Mouse (Mus musculus): ENCODE measurements at regions not wholly inside any gene's neighbourhood (a gene's known extent, or its start where the extent isn't known, plus 50 kb on each side); places are given as distances from the start of the nearest gene placed in this dataset.

GRCm38 (mm10) chr10:98501566-98501965, 412.6 kb upstream of the Atp2b1 start:
- H3K27ac ChIP-seq = no peak overlapping the region
- no peaks in the 10 kb centered on the region for H3K36me3 ChIP-seq
- H3K27me3 ChIP-seq = no peaks in the 10 kb centered on the region
- H3K4me2 ChIP-seq = no peak overlapping the region
- no peaks in the 10 kb centered on the region for H3K9me3 ChIP-seq
- no peak overlapping the region for H3K4me3 ChIP-seq
- WGBS = 78% methylated on average over 5 of the region's 5 CpGs
- H3K4me1 ChIP-seq = no peaks in the 10 kb centered on the region
- H3K9ac ChIP-seq = no peak overlapping the region
- ATAC-seq (ENCODE audit: borderline replicate concordance, extremely low read depth, low FRiP score, low TSS enrichment) = no peak

GRCm38 (mm10) chr10:98504524-98504923, 409.7 kb upstream of the Atp2b1 start:
- no peaks in the 10 kb centered on the region for H3K27me3 ChIP-seq
- no peak overlapping the region for H3K4me2 ChIP-seq
- H3K4me1 ChIP-seq = peaks cover 11% of the 10 kb centered on the region; the same call in 1 of the 2 replicates
- H3K36me3 ChIP-seq = no peaks in the 10 kb centered on the region
- H3K9me3 ChIP-seq = no peaks in the 10 kb centered on the region
- H3K9ac ChIP-seq = no peak overlapping the region
- WGBS = 61% methylated on average over 3 of the region's 3 CpGs
- ATAC-seq (ENCODE audit: borderline replicate concordance, extremely low read depth, low FRiP score, low TSS enrichment) = no peak
- no peak overlapping the region for H3K4me3 ChIP-seq
- H3K27ac ChIP-seq = no peak overlapping the region

- peak; percentile 52; the same call in 1 of the 2 replicates for ATAC-seq (ENCODE audit: borderline replicate concordance, extremely low read depth, low FRiP score, low TSS enrichment)
- H3K9me3 ChIP-seq = no peaks in the 10 kb centered on the region
- 18% methylated on average over 5 of the region's 5 CpGs for WGBS
- no peaks in the 10 kb centered on the region for H3K36me3 ChIP-seq
- no peak overlapping the region for H3K4me3 ChIP-seq
- H3K27me3 ChIP-seq = no peaks in the 10 kb centered on the region
- peaks cover 11% of the 10 kb centered on the region; the same call in 1 of the 2 replicates for H3K4me1 ChIP-seq
- H3K4me2 ChIP-seq = no peak overlapping the region
- no peak overlapping the region for H3K9ac ChIP-seq
- H3K27ac ChIP-seq = no peak overlapping the region
Measured at GRCm38 (mm10) chr10:98508515-98509143, 405.6 kb upstream of the Atp2b1 start.

GRCm38 (mm10) chr10:98514836-98515235, 399.4 kb upstream of the Atp2b1 start:
- Histone ChIP-seq H3K4me3 (no peak overlapping the region), H3K27me3 (no peaks in the 10 kb centered on the region), H3K4me2 (no peak overlapping the region), H3K4me1 (no peaks in the 10 kb centered on the region), H3K9ac (no peak overlapping the region), H3K9me3 (0 out of 2 replicates have a peak, but pooled peaks cover 3% of the 10 kb centered on the region), H3K27ac (no peak overlapping the region), H3K36me3 (no peaks in the 10 kb centered on the region)
- no peak for ATAC-seq (ENCODE audit: borderline replicate concordance, extremely low read depth, low FRiP score, low TSS enrichment)
- WGBS = 68% methylated on average over 1 of the region's 1 CpGs

- Histone ChIP-seq H3K4me3 (no peak overlapping the region), H3K27me3 (no peaks in the 10 kb centered on the region), H3K9ac (no peak overlapping the region), H3K27ac (no peak overlapping the region), H3K4me1 (no peaks in the 10 kb centered on the region), H3K4me2 (no peak overlapping the region), H3K36me3 (no peaks in the 10 kb centered on the region), H3K9me3 (0 out of 2 replicates have a peak, but pooled peaks cover 3% of the 10 kb centered on the region)
- ATAC-seq (ENCODE audit: borderline replicate concordance, extremely low read depth, low FRiP score, low TSS enrichment) = no peak
- WGBS = 88% methylated on average over 2 of the region's 2 CpGs
Measured at GRCm38 (mm10) chr10:98517609-98518008, 396.6 kb upstream of the Atp2b1 start.

- Histone ChIP-seq H3K4me2 (no peak overlapping the region), H3K4me1 (no peaks in the 10 kb centered on the region), H3K9ac (no peak overlapping the region), H3K27me3 (no peaks in the 10 kb centered on the region), H3K9me3 (no peaks in the 10 kb centered on the region), H3K36me3 (no peaks in the 10 kb centered on the region), H3K27ac (no peak overlapping the region), H3K4me3 (no peak overlapping the region)
- WGBS = 63% methylated on average over 4 of the region's 4 CpGs
- no peak for ATAC-seq (ENCODE audit: borderline replicate concordance, extremely low read depth, low FRiP score, low TSS enrichment)
Measured at GRCm38 (mm10) chr10:98529565-98529964, 384.6 kb upstream of the Atp2b1 start.

- WGBS = 89% methylated on average over 4 of the region's 4 CpGs
- H3K36me3 ChIP-seq = no peaks in the 10 kb centered on the region
Measured at GRCm38 (mm10) chr10:98531425-98531824, 382.8 kb upstream of the Atp2b1 start.

GRCm38 (mm10) chr10:98538706-98539105, 375.5 kb upstream of the Atp2b1 start:
- 44% methylated on average over 1 of the region's 1 CpGs for WGBS
- peak overlapping the region; percentile 47 for H3K27ac ChIP-seq
- H3K4me2 ChIP-seq = no peak overlapping the region
- H3K4me1 ChIP-seq = 0 out of 2 replicates have a peak, but pooled peaks cover 6% of the 10 kb centered on the region
- no peaks in the 10 kb centered on the region for H3K9me3 ChIP-seq
- ATAC-seq (ENCODE audit: borderline replicate concordance, extremely low read depth, low FRiP score, low TSS enrichment) = no peak
- H3K4me3 ChIP-seq = no peak overlapping the region
- H3K9ac ChIP-seq = no peak overlapping the region
- H3K27me3 ChIP-seq = no peaks in the 10 kb centered on the region
- H3K36me3 ChIP-seq = no peaks in the 10 kb centered on the region

More at GRCm38 (mm10) chr10:98531425-98531824, 382.8 kb upstream of the Atp2b1 start:
- H3K9me3 ChIP-seq = no peaks in the 10 kb centered on the region
- no peaks in the 10 kb centered on the region for H3K27me3 ChIP-seq
- no peak overlapping the region for H3K4me3 ChIP-seq
- no peak for ATAC-seq (ENCODE audit: borderline replicate concordance, extremely low read depth, low FRiP score, low TSS enrichment)
- no peak overlapping the region for H3K4me2 ChIP-seq
- H3K27ac ChIP-seq = no peak overlapping the region
- no peak overlapping the region for H3K9ac ChIP-seq
- H3K4me1 ChIP-seq = no peaks in the 10 kb centered on the region

GRCm38 (mm10) chr10:98541062-98541461, 373.1 kb upstream of the Atp2b1 start:
- ATAC-seq (ENCODE audit: borderline replicate concordance, extremely low read depth, low FRiP score, low TSS enrichment) = no peak
- Histone ChIP-seq H3K4me1 (0 out of 2 replicates have a peak, but pooled peaks cover 10% of the 10 kb centered on the region), H3K27ac (no peak overlapping the region), H3K4me2 (no peak overlapping the region), H3K9ac (no peak overlapping the region), H3K4me3 (no peak overlapping the region), H3K27me3 (no peaks in the 10 kb centered on the region), H3K9me3 (no peaks in the 10 kb centered on the region), H3K36me3 (no peaks in the 10 kb centered on the region)

- H3K27me3 ChIP-seq = no peaks in the 10 kb centered on the region
- 0 out of 2 replicates have a peak, but pooled peaks cover 10% of the 10 kb centered on the region for H3K4me1 ChIP-seq
- no peaks in the 10 kb centered on the region for H3K36me3 ChIP-seq
- H3K27ac ChIP-seq = no peak overlapping the region
- no peak overlapping the region for H3K4me3 ChIP-seq
- no peak for ATAC-seq (ENCODE audit: borderline replicate concordance, extremely low read depth, low FRiP score, low TSS enrichment)
- no peak overlapping the region for H3K4me2 ChIP-seq
- no peaks in the 10 kb centered on the region for H3K9me3 ChIP-seq
- no peak overlapping the region for H3K9ac ChIP-seq
- WGBS = 88% methylated on average over 2 of the region's 2 CpGs
Measured at GRCm38 (mm10) chr10:98542072-98542471, 372.1 kb upstream of the Atp2b1 start.

- Histone ChIP-seq H3K4me1 (0 out of 2 replicates have a peak, but pooled peaks cover 10% of the 10 kb centered on the region), H3K36me3 (no peaks in the 10 kb centered on the region), H3K9ac (no peak overlapping the region), H3K4me3 (no peak overlapping the region), H3K4me2 (no peak overlapping the region), H3K27ac (no peak overlapping the region), H3K27me3 (no peaks in the 10 kb centered on the region), H3K9me3 (no peaks in the 10 kb centered on the region)
- no peak for ATAC-seq (ENCODE audit: borderline replicate concordance, extremely low read depth, low FRiP score, low TSS enrichment)
- WGBS = 26% methylated on average over 8 of the region's 8 CpGs
Measured at GRCm38 (mm10) chr10:98543253-98543997, 370.8 kb upstream of the Atp2b1 start.

GRCm38 (mm10) chr10:98543998-98544349, 370.2 kb upstream of the Atp2b1 start:
- WGBS = 43% methylated on average over 5 of the region's 5 CpGs
- Histone ChIP-seq H3K9ac (no peak overlapping the region), H3K4me3 (no peak overlapping the region), H3K27ac (no peak overlapping the region), H3K9me3 (no peaks in the 10 kb centered on the region), H3K27me3 (no peaks in the 10 kb centered on the region), H3K4me1 (0 out of 2 replicates have a peak, but pooled peaks cover 10% of the 10 kb centered on the region), H3K36me3 (no peaks in the 10 kb centered on the region), H3K4me2 (no peak overlapping the region)
- ATAC-seq (ENCODE audit: borderline replicate concordance, extremely low read depth, low FRiP score, low TSS enrichment) = no peak

Measured in lung, embryonic 15.5 days (tissue).